Mouse (Mus musculus) T-cell, adult 2 months (primary cell): Measurements from ENCODE around the gene C1qtnf4.
"Not testable (repeated sequence)": the region's sequence is repeated elsewhere in the genome, so short reads cannot be mapped to it uniquely, and the experiment has no call there.

ENCODE experiments used
- DNase-seq: peaks from one replicate; pipeline ENCODE4 v3.0.0; 2022; ENCODE audit warnings: low spot score

C1qtnf4 gene

DNA sequence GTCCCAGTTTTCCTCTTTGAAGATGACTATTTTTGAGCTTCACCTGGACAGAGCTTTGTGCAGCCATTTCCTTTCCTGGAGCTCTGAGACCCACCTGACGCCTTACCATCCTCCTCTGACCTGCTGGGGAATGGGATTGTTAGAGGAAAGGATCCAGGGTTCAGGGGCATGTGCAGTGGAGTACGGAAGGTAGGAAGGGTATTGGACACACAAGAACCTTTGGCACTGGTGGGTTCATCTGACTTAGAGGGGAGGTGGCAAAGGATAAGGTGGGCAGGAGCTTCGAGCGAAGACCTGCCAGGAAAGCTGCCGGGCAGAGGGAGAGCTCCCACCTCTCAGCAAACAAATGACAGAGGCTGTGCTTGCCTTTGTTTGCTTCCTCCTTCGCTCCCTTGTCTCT lies 776 bp downstream of the C1qtnf4 start:
- DNase-seq = no peak

GRCm38 (mm10) chr2:90887627-90888026 lies 2.0 kb downstream of the C1qtnf4 start:
- DNase-seq = no peak

DNA sequence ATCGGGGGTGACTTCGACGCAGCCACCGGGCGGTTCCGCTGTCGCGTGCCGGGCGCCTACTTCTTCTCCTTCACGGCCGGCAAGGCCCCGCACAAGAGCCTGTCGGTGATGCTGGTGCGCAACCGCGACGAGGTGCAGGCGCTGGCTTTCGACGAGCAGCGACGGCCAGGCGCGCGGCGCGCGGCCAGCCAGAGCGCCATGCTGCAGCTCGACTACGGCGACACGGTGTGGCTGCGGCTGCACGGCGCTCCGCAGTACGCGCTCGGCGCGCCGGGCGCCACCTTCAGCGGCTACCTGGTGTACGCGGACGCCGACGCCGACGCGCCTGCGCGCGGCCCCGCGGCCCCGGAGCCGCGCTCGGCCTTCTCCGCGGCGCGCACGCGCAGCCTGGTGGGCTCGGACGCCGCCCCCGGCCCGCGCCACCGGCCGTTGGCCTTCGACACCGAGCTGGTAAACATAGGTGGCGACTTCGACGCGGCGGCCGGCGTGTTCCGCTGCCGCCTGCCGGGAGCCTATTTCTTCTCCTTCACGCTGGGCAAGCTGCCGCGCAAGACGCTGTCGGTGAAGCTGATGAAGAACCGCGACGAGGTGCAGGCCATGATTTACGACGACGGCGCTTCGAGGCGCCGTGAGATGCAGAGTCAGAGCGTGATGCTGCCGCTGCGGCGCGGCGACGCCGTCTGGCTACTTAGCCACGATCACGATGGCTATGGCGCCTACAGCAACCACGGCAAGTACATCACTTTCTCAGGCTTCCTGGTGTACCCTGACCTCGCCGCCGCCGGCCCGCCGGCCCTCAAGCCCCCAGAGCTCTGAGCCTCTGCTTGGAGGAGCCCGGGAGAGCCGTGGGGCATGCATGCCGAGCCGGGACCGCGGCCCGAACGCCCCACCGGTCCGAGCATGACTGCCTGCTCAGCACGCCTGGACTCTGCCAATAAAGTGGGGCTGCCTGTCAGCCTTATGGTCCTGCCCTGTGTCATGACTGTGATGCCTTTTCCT lies 4.2 kb downstream of the C1qtnf4 start:
- DNase-seq = peak; percentile 52

DNA sequence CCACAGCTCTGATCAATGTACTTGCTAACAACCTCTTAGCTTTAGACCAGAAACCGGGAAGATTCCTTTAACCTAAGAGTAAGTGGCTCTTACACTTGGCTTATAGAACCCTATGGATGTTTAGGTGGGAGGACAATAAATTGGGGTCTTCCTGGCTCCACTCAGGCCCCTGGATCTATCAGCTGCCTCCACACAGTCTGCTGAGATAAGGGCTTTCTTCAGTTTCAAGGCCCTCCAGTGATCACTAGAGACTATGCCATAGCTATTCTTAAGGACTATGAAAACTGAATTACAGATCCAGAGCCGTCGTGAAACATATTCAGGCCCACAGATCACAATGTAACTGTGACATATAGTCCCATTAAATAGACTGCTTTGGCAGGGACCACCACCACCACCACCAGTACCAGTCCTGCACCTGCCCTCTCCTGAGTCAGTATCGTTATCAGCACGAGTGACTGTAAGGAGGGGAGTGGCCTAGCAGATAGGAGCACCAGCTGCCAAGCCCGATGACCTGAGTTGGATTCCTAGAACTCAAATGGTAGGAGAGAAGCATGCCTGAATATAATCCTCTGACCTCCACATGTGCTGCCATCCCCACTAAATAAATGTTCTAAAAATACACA lies 8.1 kb downstream of the C1qtnf4 start:
- DNase-seq = no peak

DNA sequence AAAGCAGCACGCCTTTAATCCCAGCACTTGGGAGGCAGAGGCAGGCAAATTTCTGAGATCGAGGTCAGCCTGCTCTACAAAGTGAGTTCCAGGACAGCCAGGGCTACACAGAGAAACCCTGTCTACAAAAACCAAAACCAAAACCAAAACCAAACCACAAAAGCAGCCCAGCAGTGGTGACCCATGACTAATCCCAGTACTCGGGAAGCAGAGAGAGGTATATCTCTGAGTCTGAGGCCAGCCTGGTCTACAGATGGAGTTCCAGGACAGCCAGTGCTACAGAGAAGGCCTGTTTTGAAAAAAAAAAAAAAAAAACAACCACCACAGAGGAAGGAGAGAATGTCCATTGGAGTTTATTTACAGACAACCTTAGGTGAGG lies 8.6 kb downstream of the C1qtnf4 start:
- DNase-seq = not testable (repeated sequence)

DNA sequence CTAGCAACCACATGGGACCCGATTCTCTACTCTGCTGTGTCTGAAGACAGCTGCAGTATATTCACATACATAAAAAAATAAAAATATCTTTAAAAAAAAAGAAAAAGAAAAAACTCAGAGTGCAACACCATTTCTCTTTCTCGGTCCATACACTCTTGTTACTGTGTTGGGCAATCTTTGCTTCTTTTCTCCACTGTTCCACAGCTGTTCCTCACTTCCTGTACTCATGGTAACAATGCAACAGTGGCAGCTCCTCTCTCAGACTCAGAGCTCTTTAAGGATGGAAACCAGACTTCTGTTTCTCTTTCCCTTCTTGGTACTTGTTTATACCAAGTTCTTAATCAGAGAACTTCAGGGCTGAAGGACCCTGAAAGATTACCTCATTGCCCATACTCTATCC lies 17.7 kb downstream of the C1qtnf4 start:
- DNase-seq = no peak

DNA sequence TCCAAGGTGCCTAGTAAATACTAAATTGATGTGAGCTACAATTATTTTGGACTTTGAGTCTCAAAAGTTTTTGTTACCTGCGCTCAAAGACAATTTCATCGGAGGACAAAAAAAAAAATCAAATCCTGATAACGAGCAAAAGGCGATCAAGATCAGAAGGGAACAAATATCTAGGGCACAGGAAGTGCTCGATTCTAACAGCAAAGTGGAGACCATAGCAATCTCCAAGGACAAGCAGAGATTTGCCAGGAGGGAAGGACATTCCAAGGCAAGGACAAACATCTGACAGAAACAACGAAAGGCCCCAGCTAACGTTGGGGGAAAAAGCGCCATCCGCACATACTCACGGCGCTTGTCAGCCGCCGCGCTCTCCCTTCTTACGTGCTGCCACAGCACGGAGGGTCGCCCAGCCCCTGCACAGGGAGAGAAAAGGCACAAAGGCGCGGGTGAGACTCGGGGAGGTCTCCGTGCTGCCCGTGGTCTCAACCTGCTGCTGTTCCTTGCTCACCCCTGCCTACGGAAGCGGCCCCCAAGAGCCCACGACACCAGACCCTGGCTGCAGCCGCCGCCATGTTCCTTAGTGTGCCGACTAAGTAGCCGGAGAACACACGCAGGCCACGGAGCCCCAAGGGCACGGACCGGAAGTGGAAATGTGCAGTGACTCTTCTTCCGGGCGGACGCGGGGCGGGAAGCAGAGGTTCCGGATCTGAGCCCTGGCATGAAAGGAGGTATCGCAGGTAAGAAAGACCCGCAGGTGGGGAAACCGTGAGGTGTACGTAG lies 18.6 kb downstream of the C1qtnf4 start, which contains the start of the genes Kbtbd4 and Ndufs3:
TSS of gene Kbtbd4 (plus strand) at position 665 of the 780 bp plus-strand sequence.
TSS of gene Ndufs3 (minus strand) at position 752 of the 780 bp plus-strand sequence.
- DNase-seq = peak; percentile 90

DNA sequence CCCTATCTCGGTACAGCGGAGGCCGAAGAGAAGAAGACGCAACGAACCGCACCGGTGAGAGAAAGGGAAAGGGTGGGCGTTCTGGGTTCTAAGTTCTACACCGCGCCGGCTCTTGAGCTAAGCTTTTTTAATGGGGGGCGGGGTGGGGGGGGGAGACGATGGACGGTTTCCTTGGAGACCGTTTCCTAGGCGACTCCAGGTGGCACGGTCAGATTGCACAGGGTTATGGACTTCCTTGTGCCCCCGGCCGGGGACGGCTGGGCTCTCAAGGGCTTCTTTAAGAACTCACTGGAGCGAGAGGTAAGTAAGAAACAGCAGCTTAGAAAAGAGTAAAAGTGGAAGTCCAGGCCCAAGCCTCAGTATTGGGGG lies 19.2 kb downstream of the C1qtnf4 start:
- no peak for DNase-seq

DNA sequence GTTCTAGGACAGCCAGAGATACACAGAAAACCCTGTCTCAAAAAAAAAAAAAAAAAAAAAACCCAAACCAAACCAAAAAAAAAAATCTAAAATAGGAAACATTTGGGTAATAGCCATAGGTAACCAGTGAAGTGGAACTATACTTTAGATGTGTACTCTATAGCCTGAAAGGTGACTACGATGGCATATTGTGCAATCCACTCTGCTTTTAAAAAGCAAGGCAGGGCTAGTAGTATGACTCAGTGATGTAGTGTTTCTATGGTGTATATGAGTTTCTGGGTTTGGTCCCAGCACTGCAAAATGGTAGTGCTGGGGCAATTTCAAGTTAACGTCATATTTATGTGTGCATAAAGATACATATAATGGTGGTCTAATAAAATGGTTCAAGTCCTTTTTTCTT lies 21.1 kb downstream of the C1qtnf4 start:
- no peak for DNase-seq

DNA sequence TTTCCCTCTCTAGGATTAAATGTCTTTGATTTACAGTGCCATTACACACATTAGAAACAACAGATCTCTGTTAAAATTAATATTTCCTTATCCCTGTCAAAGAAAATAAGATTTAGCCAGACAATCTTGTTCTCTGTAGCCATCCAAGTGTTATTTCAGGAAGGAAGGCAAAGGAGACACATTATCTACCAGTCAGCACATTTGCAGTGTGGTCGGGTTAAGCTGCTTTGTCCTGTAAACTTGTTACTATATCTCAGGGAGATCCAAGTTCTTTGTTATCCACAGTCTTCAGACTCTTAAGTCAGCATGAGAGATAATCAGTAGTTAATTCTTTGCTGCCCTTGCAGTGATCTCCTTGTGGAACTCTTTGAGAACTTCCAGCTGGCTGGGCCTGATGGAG lies 25.2 kb downstream of the C1qtnf4 start:
- no peak for DNase-seq

GRCm38 (mm10) chr2:90911668-90912067 lies 26.0 kb downstream of the C1qtnf4 start:
- no peak for DNase-seq

DNA sequence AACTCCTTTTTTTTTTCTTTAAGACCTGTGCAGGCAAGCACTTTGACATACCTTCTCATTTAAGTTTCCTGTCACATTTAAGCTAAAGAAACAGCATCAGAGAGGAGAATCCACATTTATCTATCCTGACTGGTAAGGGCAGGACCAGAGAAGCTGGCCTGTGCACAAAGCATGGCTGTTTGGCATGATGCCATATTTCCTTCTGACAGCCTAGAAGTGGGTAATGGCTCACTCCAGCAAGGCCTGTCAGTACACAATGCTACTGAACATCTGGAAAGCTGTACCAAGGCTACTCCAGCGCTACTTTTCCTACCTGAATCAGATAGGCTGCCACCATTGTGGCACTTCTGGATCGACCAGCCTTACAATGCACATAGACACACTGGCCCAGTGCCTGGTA lies 28.0 kb downstream of the C1qtnf4 start:
- DNase-seq = no peak

GRCm38 (mm10) chr2:90915516-90915915 lies 29.9 kb downstream of the C1qtnf4 start:
- no peak for DNase-seq

DNA sequence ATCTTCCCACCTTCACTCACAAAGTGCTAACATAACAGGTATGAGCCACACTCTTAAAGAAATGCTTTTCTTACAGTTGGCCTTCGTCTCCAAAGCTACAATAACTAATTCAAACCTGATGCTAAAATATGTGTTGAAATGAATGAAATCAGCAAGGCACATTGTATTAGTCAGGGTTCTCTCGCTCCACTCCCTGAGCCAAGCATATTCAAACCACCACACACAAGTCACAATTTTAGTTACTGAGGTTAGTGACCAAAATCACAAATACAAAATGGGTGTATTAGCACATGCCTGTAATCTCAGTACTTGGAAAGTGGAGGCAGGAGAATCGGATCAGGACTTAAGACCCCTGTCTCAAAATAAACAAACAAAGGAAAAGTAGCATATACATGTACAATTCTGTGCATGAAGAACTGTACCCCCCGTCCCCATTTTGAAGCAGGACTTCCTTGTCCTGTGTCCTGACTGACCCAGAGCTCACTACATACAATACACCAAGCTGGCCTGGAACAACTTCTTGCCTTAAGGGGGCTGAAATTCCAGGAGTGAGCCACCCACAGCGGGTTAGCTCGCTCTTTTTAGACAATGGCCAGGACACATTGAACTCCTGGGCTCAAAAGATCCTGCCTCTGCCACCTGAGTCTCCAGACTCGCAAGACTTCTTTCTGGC lies 31.0 kb downstream of the C1qtnf4 start:
- no peak for DNase-seq

- peak; percentile 45 for DNase-seq
These were observed 31.8 kb downstream of the C1qtnf4 start for GRCm38 (mm10) chr2:90917233-90917998.

- no peak for DNase-seq
These were observed 32.5 kb downstream of the C1qtnf4 start for GRCm38 (mm10) chr2:90917999-90918698.

DNA sequence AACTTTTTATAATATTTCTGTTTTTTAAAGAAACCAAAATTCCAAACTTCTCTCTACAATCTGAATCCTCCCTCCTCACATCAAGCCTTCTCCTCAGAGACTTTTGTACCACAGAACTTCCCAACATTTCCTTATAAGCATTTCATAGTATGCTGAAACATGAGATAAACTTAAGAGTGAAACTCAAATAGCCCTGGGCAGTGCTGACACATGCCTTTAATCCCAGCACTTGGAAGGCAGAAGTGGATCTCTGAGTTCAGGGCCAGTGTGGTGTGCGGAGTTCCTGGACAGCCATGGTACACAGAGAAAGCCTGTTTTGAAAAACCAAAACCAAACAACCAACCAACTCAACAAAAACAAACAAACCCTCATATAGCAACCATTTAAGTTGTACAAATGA lies 35.5 kb downstream of the C1qtnf4 start:
- DNase-seq = no peak

DNA sequence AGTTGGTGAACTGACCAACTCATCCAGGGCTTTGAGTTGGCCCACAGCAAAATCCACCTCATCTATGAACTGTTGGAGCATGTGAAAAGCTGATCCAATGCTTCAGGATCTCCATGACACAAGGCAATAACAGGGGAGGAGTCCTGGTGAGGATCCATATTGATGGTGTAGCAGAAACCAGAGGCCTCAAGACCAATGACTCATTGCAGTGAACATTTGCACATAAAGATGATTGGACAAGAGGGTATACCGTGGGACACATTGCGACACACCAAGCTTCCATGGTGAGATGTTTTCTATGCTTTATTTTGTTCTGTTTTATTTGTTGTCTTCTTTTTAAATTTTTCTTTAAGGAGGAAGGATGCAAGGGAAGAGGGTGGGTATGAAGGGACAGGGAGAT lies 37.0 kb downstream of the C1qtnf4 start:
- no peak for DNase-seq

GRCm38 (mm10) chr2:90928566-90928965 lies 42.9 kb downstream of the C1qtnf4 start:
- no peak for DNase-seq

GRCm38 (mm10) chr2:90931829-90932228 lies 46.2 kb downstream of the C1qtnf4 start:
- DNase-seq = no peak
